Mouse (Mus musculus) embryonic facial prominence, embryonic 11.5 days (tissue): ENCODE measurements at regions not wholly inside any gene's neighbourhood (a gene's known extent, or its start where the extent isn't known, plus 50 kb on each side); places are given as distances from the start of the nearest gene placed in this dataset.
A peak's percentile ranks its signal among the peaks of the same experiment; 100 is the strongest.

Experiments used
- ATAC-seq: fragments of 200-750 bp; cut with Nextera tagmentation; replicated peaks from 2 replicates; pipeline ENCODE4 v1.8.0; 2017; ENCODE audit warnings: low read depth; ENCODE audit not compliant: insufficient number of reproducible peaks, low FRiP score, low TSS enrichment
- DNase-seq: peaks from one replicate; pipeline ENCODE4 v3.0.0-alpha.2; 2015; ENCODE audit warnings: low spot score
- H3K27ac ChIP-seq: fragments of 300-500 bp; sonication (generic); replicated peaks from 2 replicates; pipeline ENCODE4 v1.5.1; 2014; ENCODE audit warnings: mild to moderate bottlenecking, low read depth, low read length, control low read depth
- H3K27me3 ChIP-seq: fragments of 300-500 bp; sonication (generic); 2 replicates; pipeline ENCODE4 v1.6.1; 2014; ENCODE audit warnings: mild to moderate bottlenecking, low read length, moderate library complexity, mixed read lengths; ENCODE audit not compliant: control insufficient read depth, insufficient read depth
- H3K36me3 ChIP-seq: fragments of 300-500 bp; sonication (generic); replicated peaks from 2 replicates; pipeline ENCODE4 v1.6.1; 2014; ENCODE audit warnings: low read depth, mild to moderate bottlenecking, low read length, moderate library complexity, mixed read lengths; ENCODE audit not compliant: control insufficient read depth, insufficient read depth
- H3K4me1 ChIP-seq: fragments of 300-500 bp; sonication (generic); 2 replicates; pipeline ENCODE4 v1.6.1; 2014; ENCODE audit warnings: low read length, mixed read lengths; ENCODE audit not compliant: control insufficient read depth, insufficient read depth
- H3K4me2 ChIP-seq: fragments of 300-500 bp; sonication (generic); 2 replicates; pipeline ENCODE4 v1.6.1; 2014; ENCODE audit warnings: low read depth, mild to moderate bottlenecking, control low read depth, low read length, moderate library complexity
- H3K4me3 ChIP-seq: fragments of 300-500 bp; sonication (generic); 2 replicates; pipeline ENCODE4 v1.5.1; 2014; ENCODE audit warnings: low read depth, low read length, control low read depth
- H3K9ac ChIP-seq: fragments of 300-500 bp; sonication (generic); replicated peaks from 2 replicates; pipeline ENCODE4 v1.6.1; 2014; ENCODE audit warnings: mild to moderate bottlenecking, control low read depth, low read length
- H3K9me3 ChIP-seq: fragments of 300-500 bp; sonication (generic); replicated peaks from 2 replicates; pipeline ENCODE4 v1.6.1; 2016; ENCODE audit warnings: mild to moderate bottlenecking, low read length, inconsistent platforms, mixed read lengths; ENCODE audit not compliant: control insufficient read depth
- WGBS: fragments of 180-500 bp; shearing (Covaris S2); extraction: QIAGEN DNeasy Blood & Tissue Kit; methylation state at CpG from one replicate; pipeline ENCODE4 v1.1.7; 2014; 5-methylcytosine and 5-hydroxymethylcytosine counted together

DNA sequence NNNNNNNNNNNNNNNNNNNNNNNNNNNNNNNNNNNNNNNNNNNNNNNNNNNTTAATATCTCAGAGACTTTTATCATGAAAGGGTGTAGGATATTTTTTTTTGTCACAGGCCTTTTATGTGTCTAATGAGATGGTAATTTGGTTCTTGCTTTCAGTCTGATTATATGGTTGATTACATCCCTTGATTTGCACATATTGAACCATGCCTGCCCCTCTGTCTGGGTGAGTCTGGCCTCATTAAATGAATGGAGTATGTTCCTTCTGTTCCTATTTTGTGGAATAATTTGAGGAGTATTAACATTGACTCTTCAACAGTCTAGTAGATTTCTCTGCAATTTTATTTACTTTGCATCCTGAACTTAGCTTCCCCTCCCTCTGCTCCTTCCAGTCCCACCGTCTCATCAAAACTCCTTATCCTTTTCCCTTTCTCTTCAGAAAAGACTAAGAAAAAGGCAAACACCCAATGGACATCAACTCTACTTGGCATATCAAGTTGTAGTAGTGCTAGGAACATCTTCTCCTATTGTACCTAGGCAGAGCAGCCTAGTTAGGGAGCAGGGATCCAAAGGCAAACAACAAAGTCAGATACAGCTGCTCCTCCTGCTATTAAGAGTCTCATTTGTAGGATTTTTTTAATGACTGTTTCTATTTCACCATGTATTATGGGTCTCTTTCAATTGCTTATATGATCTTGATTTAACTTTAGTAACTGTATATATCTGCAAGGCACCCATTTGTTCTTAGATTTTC is 1185.0 kb upstream of the Cdh7 start:
- Histone ChIP-seq H3K27ac (no peak overlapping the region), H3K9me3 (no peaks in the 10 kb centered on the region), H3K9ac (no peak overlapping the region), H3K27me3 (no peaks in the 10 kb centered on the region), H3K4me1 (no peaks in the 10 kb centered on the region), H3K4me2 (no peak overlapping the region), H3K36me3 (no peaks in the 10 kb centered on the region), H3K4me3 (no peak overlapping the region)
- 62% methylated on average over 1 of the region's 1 CpGs for WGBS
- DNase-seq, result no peak
- no peak for ATAC-seq

GRCm38 (mm10) chr1:108800101-108800500 is 1182.1 kb upstream of the Cdh7 start:
- H3K9ac ChIP-seq, result no peak overlapping the region
- no peaks in the 10 kb centered on the region for H3K4me1 ChIP-seq
- H3K27ac ChIP-seq, result no peak overlapping the region
- H3K36me3 ChIP-seq, result no peaks in the 10 kb centered on the region
- H3K4me3 ChIP-seq, result no peak overlapping the region
- ATAC-seq (no peak), DNase-seq (no peak)
- no peaks in the 10 kb centered on the region for H3K9me3 ChIP-seq
- H3K27me3 ChIP-seq, result no peaks in the 10 kb centered on the region
- WGBS, result 77% methylated on average over 4 of the region's 4 CpGs
- H3K4me2 ChIP-seq, result no peak overlapping the region

DNA sequence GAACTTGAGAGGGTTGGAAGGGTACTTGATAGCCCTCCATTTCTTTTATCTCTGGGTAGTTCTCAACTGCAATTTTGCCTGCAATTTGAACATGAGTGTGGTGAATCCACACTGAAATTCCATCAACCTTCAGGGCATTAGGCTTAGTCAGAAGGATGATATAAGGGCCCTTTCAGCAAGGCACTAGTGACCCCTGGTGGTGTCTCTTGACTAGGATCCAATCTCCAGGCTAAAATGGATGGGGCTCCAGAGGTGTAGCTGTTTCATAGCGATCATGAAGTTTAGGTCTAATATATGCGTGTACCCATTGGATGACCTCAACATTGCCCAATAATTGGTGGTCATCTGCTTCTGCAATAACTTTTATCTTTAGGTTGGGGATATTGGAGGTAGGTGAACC is 1155.0 kb upstream of the Cdh7 start:
- no peak overlapping the region for H3K4me3 ChIP-seq
- H3K27ac ChIP-seq, result no peak overlapping the region
- ATAC-seq (no peak), DNase-seq (peak; percentile 22)
- H3K4me2 ChIP-seq, result no peak overlapping the region
- no peak overlapping the region for H3K9ac ChIP-seq
- no peaks in the 10 kb centered on the region for H3K9me3 ChIP-seq
- H3K36me3 ChIP-seq, result no peaks in the 10 kb centered on the region
- H3K27me3 ChIP-seq, result no peaks in the 10 kb centered on the region
- no peaks in the 10 kb centered on the region for H3K4me1 ChIP-seq
- 79% methylated on average over 2 of the region's 2 CpGs for WGBS
